Comparison of ENCODE assay signal across 8 mouse cellular contexts in the genomic region with DNA sequence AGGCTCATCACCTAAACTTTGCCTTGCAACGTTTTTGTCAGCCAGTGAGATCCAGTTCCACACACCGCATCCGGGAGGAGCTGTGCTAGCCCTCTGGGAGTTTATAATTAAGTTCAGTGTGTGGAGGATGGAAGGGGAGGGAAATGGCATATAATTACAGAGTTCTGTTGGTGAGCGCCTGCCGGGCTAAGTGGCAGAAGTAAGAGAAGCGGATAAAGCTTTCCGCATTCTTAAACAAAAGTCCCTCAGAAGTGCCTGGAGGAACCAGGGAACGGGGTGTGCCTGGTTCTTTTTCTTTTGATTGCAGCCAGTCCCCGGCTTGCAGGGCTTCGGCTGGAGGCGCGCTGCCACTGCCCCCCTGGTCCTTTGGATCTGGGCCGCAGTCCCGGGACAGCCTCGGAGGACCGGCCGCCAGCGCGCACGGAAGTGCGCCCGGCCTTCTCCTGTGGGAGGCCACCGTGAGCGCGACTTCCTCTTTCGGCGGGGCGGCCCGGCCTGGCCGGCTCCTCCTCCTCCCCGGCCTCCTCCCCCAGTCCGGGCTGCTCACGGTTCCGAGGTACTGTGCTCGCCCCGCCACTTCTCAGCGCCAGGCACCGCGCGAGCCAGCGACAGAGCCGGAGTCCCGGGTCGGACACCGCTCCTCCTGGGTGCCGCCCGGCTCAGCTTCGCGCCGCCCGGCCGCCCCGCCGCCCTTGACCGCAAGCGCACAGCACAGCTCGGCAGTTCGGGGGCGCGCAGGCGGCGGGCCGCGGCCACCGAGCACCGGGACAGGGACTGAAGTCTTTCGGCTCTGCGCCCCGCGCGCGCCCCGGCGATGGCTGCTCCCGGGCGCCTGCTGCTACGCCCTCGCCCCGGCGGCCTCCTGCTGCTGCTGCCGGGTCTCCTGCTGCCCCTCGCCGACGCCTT. TPM values are rescaled to one million over a fixed set of nuclear protein-coding genes. Genes with fewer than 3 reads are reported as not detected.
DNase-seq lines count a peak whose midpoint lies in the region; ATAC-seq and TF ChIP-seq lines count a peak whose summit lies in the region.

Gene Itgav (plus strand): TSS at position 477 of the 906 bp plus-strand sequence.

- ATAC-seq in cerebellum, adult (ENCODE audit: insufficient number of reproducible peaks, low FRiP score, low TSS enrichment), result peak; percentile 94
- peak; percentile 94 for ATAC-seq in forebrain, postnatal 0 days
- peak; percentile 97 for ATAC-seq in liver, postnatal 0 days
- ATAC-seq in neural tube, embryonic 12.5 days (ENCODE audit: low FRiP score, low read depth), result peak; percentile 96
- peak; percentile 99 for ATAC-seq in stomach, postnatal 0 days (ENCODE audit: low FRiP score, low TSS enrichment)

- H3K4me1 ChIP-seq in E14TG2a.4 (replicated peaks; ENCODE audit: low read depth, low read length), result peaks cover 31% of the 10 kb centered on the region
- no peaks in the 10 kb centered on the region for H3K4me1 ChIP-seq in forebrain, postnatal 0 days (ENCODE audit: insufficient read depth)
- peaks cover 11% of the 10 kb centered on the region for H3K4me1 ChIP-seq in liver, postnatal 0 days (ENCODE audit: insufficient read depth)
- peaks cover 14% of the 10 kb centered on the region; the same call in 1 of the 2 replicates for H3K4me1 ChIP-seq in neural tube, embryonic 12.5 days
- peaks cover 8% of the 10 kb centered on the region; the same call in 1 of the 2 replicates for H3K4me1 ChIP-seq in stomach, postnatal 0 days (replicated peaks; ENCODE audit: control insufficient read depth, insufficient read depth)

- H3K27ac ChIP-seq in forebrain, postnatal 0 days (ENCODE audit: low read depth, low read length), result peak within 1 kb of the TSS; percentile 74
- peak within 1 kb of the TSS; percentile 96 for H3K27ac ChIP-seq in liver, postnatal 0 days (ENCODE audit: low read depth)
- peak within 1 kb of the TSS; percentile 82 for H3K27ac ChIP-seq in neural tube, embryonic 12.5 days
- peak within 1 kb of the TSS; percentile 99 for H3K27ac ChIP-seq in stomach, postnatal 0 days (replicated peaks)

- peak within 1 kb of the TSS; percentile 90 for H3K4me2 ChIP-seq in forebrain, postnatal 0 days (ENCODE audit: low read depth)
- peak within 1 kb of the TSS; percentile 85 for H3K4me2 ChIP-seq in liver, postnatal 0 days (ENCODE audit: low read depth, low read length)
- peak within 1 kb of the TSS; percentile 80 for H3K4me2 ChIP-seq in neural tube, embryonic 12.5 days (replicated peaks)
- peak within 1 kb of the TSS; percentile 79 for H3K4me2 ChIP-seq in stomach, postnatal 0 days (replicated peaks; ENCODE audit: low read depth)

- no peak for TF ChIP-seq CTCF in E14TG2a.4 (conservative IDR thresholded peaks at IDR 0.05; ENCODE audit: low read length)
- TF ChIP-seq CTCF in forebrain, postnatal 0 days (IDR thresholded peaks at IDR 0.05; ENCODE audit: low read depth), result peak; percentile 29; the same call in 1 of the 2 replicates
- TF ChIP-seq CTCF in liver, postnatal 0 days (IDR thresholded peaks at IDR 0.05; ENCODE audit: low read depth), result no peak
- TF ChIP-seq CTCF in stomach, postnatal 0 days (IDR thresholded peaks at IDR 0.05; ENCODE audit: low read depth), result peak; percentile 13; the same call in 1 of the 2 replicates

- 4% methylated on average over 58 of the region's 84 CpGs for WGBS in forebrain, postnatal 0 days
- under 1% methylated on average over 48 of the region's 84 CpGs for WGBS in liver, postnatal 0 days (ENCODE audit: insufficient replicate concordance)
- WGBS in neural tube, embryonic 12.5 days, result under 1% methylated on average over 84 of the region's 84 CpGs
- WGBS in stomach, postnatal 0 days, result under 1% methylated on average over 80 of the region's 84 CpGs

- peak within 1 kb of the TSS; percentile 60 for H3K9ac ChIP-seq in forebrain, postnatal 0 days
- peak within 1 kb of the TSS; percentile 88 for H3K9ac ChIP-seq in liver, postnatal 0 days (replicated peaks)
- peak within 1 kb of the TSS; percentile 80 for H3K9ac ChIP-seq in neural tube, embryonic 12.5 days
- peak within 1 kb of the TSS; percentile 96 for H3K9ac ChIP-seq in stomach, postnatal 0 days (ENCODE audit: low read length)

- intact Hi-C loops in heart, postnatal 25 days (cut with DNase I), result loop anchor here (2.0 to 5.0 kb wide), 2 partner anchors 15 to 82 kb away; partner anchors contain the start of gene Zc3h15

- peak; percentile 58 for DNase-seq in forebrain, postnatal 0 days
- DNase-seq in heart, postnatal 25 days (ENCODE audit: low spot score), result peak; percentile 95
- peak; percentile 78 to 87 for DNase-seq in layer of hippocampus, adult 18-20 months (ENCODE audit: low spot score in 2 of 2)
- peak; percentile 86 for DNase-seq in liver, postnatal 0 days
- peak; percentile 91 for DNase-seq in stomach, postnatal 0 days (ENCODE audit: low spot score)

- no peaks in the 10 kb centered on the region for H3K36me3 ChIP-seq in E14TG2a.4 (ENCODE audit: insufficient read depth, low read length)
- H3K36me3 ChIP-seq in forebrain, postnatal 0 days (ENCODE audit: insufficient read depth), result no peaks in the 10 kb centered on the region
- no peaks in the 10 kb centered on the region for H3K36me3 ChIP-seq in liver, postnatal 0 days (replicated peaks; ENCODE audit: insufficient read depth, low read length)
- H3K36me3 ChIP-seq in neural tube, embryonic 12.5 days, result no peaks in the 10 kb centered on the region
- H3K36me3 ChIP-seq in stomach, postnatal 0 days (ENCODE audit: control insufficient read depth, insufficient read depth, low read length), result no peaks in the 10 kb centered on the region

- TF ChIP-seq EP300 in liver, postnatal 0 days (IDR thresholded peaks at IDR 0.05; ENCODE audit: low read depth), result no peak
- no peak for TF ChIP-seq EP300 in stomach, postnatal 0 days (optimal IDR thresholded peaks at IDR 0.05)

- H3K9me3 ChIP-seq in E14TG2a.4 (ENCODE audit: low read length), result no peaks in the 10 kb centered on the region
- no peaks in the 10 kb centered on the region for H3K9me3 ChIP-seq in forebrain, postnatal 0 days (ENCODE audit: low read length)
- H3K9me3 ChIP-seq in liver, postnatal 0 days (ENCODE audit: low read length), result no peaks in the 10 kb centered on the region
- H3K9me3 ChIP-seq in neural tube, embryonic 12.5 days, result no peaks in the 10 kb centered on the region
- H3K9me3 ChIP-seq in stomach, postnatal 0 days (ENCODE audit: control insufficient read depth, low read length), result no peaks in the 10 kb centered on the region

- H3K4me3 ChIP-seq in E14TG2a.4 (replicated peaks; ENCODE audit: low read length), result peak within 1 kb of the TSS; percentile 89
- peak within 1 kb of the TSS; percentile 80 for H3K4me3 ChIP-seq in forebrain, postnatal 0 days (ENCODE audit: low read depth, low read length)
- peak within 1 kb of the TSS; percentile 86 for H3K4me3 ChIP-seq in liver, postnatal 0 days (ENCODE audit: low read depth, low read length)
- peak within 1 kb of the TSS; percentile 85 for H3K4me3 ChIP-seq in neural tube, embryonic 12.5 days
- H3K4me3 ChIP-seq in stomach, postnatal 0 days (ENCODE audit: low read depth, low read length), result peak within 1 kb of the TSS; percentile 95

- 0 out of 2 replicates have a peak, but pooled peaks cover 7% of the 10 kb centered on the region for H3K27me3 ChIP-seq in E14TG2a.4 (ENCODE audit: insufficient read depth, low read length)
- H3K27me3 ChIP-seq in forebrain, postnatal 0 days (ENCODE audit: insufficient read depth, low read length), result 0 out of 2 replicates have a peak, but pooled peaks cover 7% of the 10 kb centered on the region
- H3K27me3 ChIP-seq in liver, postnatal 0 days (ENCODE audit: insufficient read depth, low read length), result no peaks in the 10 kb centered on the region
- no peaks in the 10 kb centered on the region for H3K27me3 ChIP-seq in neural tube, embryonic 12.5 days (replicated peaks)
- no peaks in the 10 kb centered on the region for H3K27me3 ChIP-seq in stomach, postnatal 0 days (ENCODE audit: control insufficient read depth, insufficient read depth, low read length)

RNA-seq across cellular contexts. Expression of gene Itgav, which starts in this region (rescaled TPM):
- 17.2 and 27.7 TPM in 2 replicates for total RNA-seq in forebrain, postnatal 0 days (2014; rRNA removed)
- 17.6 and 22.6 TPM in 2 replicates for polyA plus RNA-seq in forebrain, postnatal 0 days (2015; fragmentation: Nextera tagmentation; extraction: Ambion mirVana)
- 10 to 100 TPM; 36.7 to 38.3 TPM for total RNA-seq in heart, postnatal 25 days (2021)
- 10 to 100 TPM; 65.3 to 71.4 TPM for total RNA-seq in layer of hippocampus, adult 18-20 months (2021)
- polyA plus RNA-seq in liver, postnatal 0 days (2015; fragmentation: Nextera tagmentation; extraction: Ambion mirVana), result 25.1 and 26.5 TPM in 2 replicates
- 46.0 and 47.1 TPM in 2 replicates for polyA plus RNA-seq in neural tube, embryonic 12.5 days (2016; fragmentation: Nextera tagmentation; extraction: Ambion mirVana)
- polyA plus RNA-seq in stomach, postnatal 0 days (2015; fragmentation: Nextera tagmentation; extraction: Ambion mirVana), result 69.8 and 74.3 TPM in 2 replicates

Comparison
In these comparisons a context has a peak if more than half of its experiments do, and no peak if none do; other contexts are left out.
1. Peak in every context shown above with its lines: DNase-seq, ATAC-seq, H3K4me3 ChIP-seq and H3K27ac ChIP-seq.
2. CTCF ChIP-seq: peak in forebrain, postnatal 0 days (single experiment) and stomach, postnatal 0 days (single experiment); none in E14TG2a.4 (single experiment) and liver, postnatal 0 days (single experiment).